8 mouse cellular contexts compared by ENCODE assay signal in genomic region chr4:149854301-149854708, GRCm38 (mm10).
DNase-seq lines count a peak whose midpoint lies in the region; ATAC-seq and TF ChIP-seq lines count a peak whose summit lies in the region.

No protein-coding gene starts in this region.

- peak; percentile 48; the same call in 1 of the 2 replicates for TF ChIP-seq POLR2A in CH12.LX (IDR thresholded peaks at IDR 0.05; ENCODE audit: low read depth, low read length)

- H3K27me3 ChIP-seq in CH12.LX (replicated peaks) = peaks cover 60% of the 10 kb centered on the region
- H3K27me3 ChIP-seq in midbrain, embryonic 12.5 days = peaks cover 14% of the 10 kb centered on the region; the same call in 1 of the 2 replicates

- peak overlapping the region; percentile 47 for H3K27ac ChIP-seq in CH12.LX (ENCODE audit: insufficient read depth, low read depth)
- no peak overlapping the region for H3K27ac ChIP-seq in midbrain, embryonic 12.5 days (replicated peaks)

- peak overlapping the region; percentile 81 for H3K4me2 ChIP-seq in CH12.LX (ENCODE audit: insufficient read depth, low read depth, poor library complexity, severe bottlenecking)
- H3K4me2 ChIP-seq in midbrain, embryonic 12.5 days (replicated peaks) = peak overlapping the region; percentile 56

- peaks cover 10 to 43% of the 10 kb centered on the region in 2 experiments for H3K4me1 ChIP-seq in CH12.LX (ENCODE audit: control insufficient read depth in 1 of 2, insufficient read depth in 2 of 2)
- peaks cover 16% of the 10 kb centered on the region for H3K4me1 ChIP-seq in midbrain, embryonic 12.5 days

- dilution Hi-C loops in CH12.LX (cut with MboI; ENCODE audit: extremely low pct_ligation_motif_present, extremely low pct_unique_long_range_greater_than_20kb, low sequenced_read_pairs) = no loop called here

- H3K9me3 ChIP-seq in CH12.LX (replicated peaks; ENCODE audit: low read length) = peaks cover 16% of the 10 kb centered on the region
- no peaks in the 10 kb centered on the region for H3K9me3 ChIP-seq in midbrain, embryonic 12.5 days

- ATAC-seq in midbrain, embryonic 12.5 days (ENCODE audit: low FRiP score, low read depth) = peak; percentile 92

- no peak overlapping the region for H3K9ac ChIP-seq in CH12.LX (ENCODE audit: insufficient read depth, low read depth)
- no peak overlapping the region; the same call in 1 of the 2 replicates for H3K9ac ChIP-seq in midbrain, embryonic 12.5 days (replicated peaks)

- H3K4me3 ChIP-seq in CH12.LX (replicated peaks in 1 of 3; ENCODE audit: low read depth in 2 of 3, low read length in 2 of 3, poor library complexity in 1 of 3) = peak overlapping the region; percentile 18 to 47 (median 36)
- H3K4me3 ChIP-seq in midbrain, embryonic 12.5 days = peak overlapping the region; percentile 34

- in situ Hi-C loops in CH12.LX (cut with MboI; ENCODE audit: low pct_ligation_motif_present, low pct_unique_long_range_greater_than_20kb, low sequenced_read_pairs) = no loop called here

- peak; percentile 62; the same call in 1 of the 2 replicates for TF ChIP-seq EP300 in CH12.LX (IDR thresholded peaks at IDR 0.05; ENCODE audit: low read length)

- 10% methylated on average over 21 of the region's 21 CpGs for WGBS in large intestine, adult 2 months
- 2% methylated on average over 21 of the region's 21 CpGs for WGBS in midbrain, embryonic 12.5 days

- H3K79me2 ChIP-seq in CH12.LX (replicated peaks; ENCODE audit: control insufficient read depth, extremely low read depth, insufficient read depth, poor library complexity, severe bottlenecking) = no peaks in the 10 kb centered on the region

- H3K36me3 ChIP-seq in CH12.LX (replicated peaks in 1 of 2; ENCODE audit: control insufficient read depth in 1 of 2, insufficient read depth in 1 of 2, low read length in 1 of 2) = no peaks in the 10 kb centered on the region
- H3K36me3 ChIP-seq in midbrain, embryonic 12.5 days = no peaks in the 10 kb centered on the region

- TF ChIP-seq CTCF in CH12.LX (conservative IDR thresholded peaks at IDR 0.05 in 1 of 2, IDR thresholded peaks at IDR 0.05 in 1 of 2; ENCODE audit: low read depth in 2 of 2, low read length in 2 of 2) = peak in 1 of 2 experiments; percentile 18; a peak in 1 of 4 replicates

- no peak; the same call in 1 of the 2 replicates for TF ChIP-seq RAD21 in CH12.LX (IDR thresholded peaks at IDR 0.05; ENCODE audit: low read depth, low read length)

- peak; percentile 97 for DNase-seq in CD4-positive helper T cell, adult 2 months (ENCODE audit: low read depth, low spot score)
- DNase-seq in CH12.LX (ENCODE audit: extremely low read depth) = peak; percentile 98
- DNase-seq in cerebellum, postnatal 36 days = peak; percentile 28 to 29
- DNase-seq in heart, postnatal 4 days = peak; percentile 58
- DNase-seq in large intestine, adult 2 months (ENCODE audit: low read depth, low spot score) = peak; percentile 14
- DNase-seq in spleen, postnatal 36 days (ENCODE audit: low spot score in 2 of 2) = peak; percentile 69 to 73
- no peak for DNase-seq in adipocyte (ENCODE audit: low spot score)

TF ChIP-seq in CH12.LX, 34 proteins besides CTCF, POLR2A, EP300 and RAD21:
- TF ChIP-seq USF2 (conservative IDR thresholded peaks at IDR 0.05; ENCODE audit: low read depth, low read length) (no peak), KAT2A (IDR thresholded peaks at IDR 0.05; ENCODE audit: insufficient replicate concordance, low read length) (no peak), BHLHE40 (IDR thresholded peaks at IDR 0.05; ENCODE audit: low read depth, low read length) (peak; percentile 99), ZC3H11A (IDR thresholded peaks at IDR 0.05; ENCODE audit: low read depth, low read length) (no peak), NRF1 (IDR thresholded peaks at IDR 0.05; ENCODE audit: low read depth, low read length) (peak; percentile 90), MAFK (IDR thresholded peaks at IDR 0.05; ENCODE audit: insufficient replicate concordance, low read length) (no peak), IRF4 (IDR thresholded peaks at IDR 0.05; ENCODE audit: low read depth, low read length) (peak; percentile 63; the same call in 1 of the 2 replicates), ETS1 (conservative IDR thresholded peaks at IDR 0.05; ENCODE audit: low read depth, low read length) (peak; percentile 96), MAZ (IDR thresholded peaks at IDR 0.05; ENCODE audit: low read depth, low read length) (no peak), ZMIZ1 (IDR thresholded peaks at IDR 0.05; ENCODE audit: low read depth, low read length) (no peak), CHD1 (IDR thresholded peaks at IDR 0.05; ENCODE audit: low read depth, low read length) (no peak), ELF1 (IDR thresholded peaks at IDR 0.05; ENCODE audit: low read depth, low read length) (no peak; the same call in 1 of the 2 replicates), MXI1 (IDR thresholded peaks at IDR 0.05; ENCODE audit: low read depth, low read length) (peak; percentile 83), HCFC1 (IDR thresholded peaks at IDR 0.05; ENCODE audit: low read depth, low read length) (no peak; the same call in 1 of the 2 replicates), UBTF (IDR thresholded peaks at IDR 0.05; ENCODE audit: low read depth, low read length) (no peak; the same call in 1 of the 2 replicates), GABPA (IDR thresholded peaks at IDR 0.05; ENCODE audit: insufficient replicate concordance, low read depth, low read length) (no peak), PAX5 (IDR thresholded peaks at IDR 0.05; ENCODE audit: low read length) (no peak), USF1 (IDR thresholded peaks at IDR 0.05; ENCODE audit: low read depth, low read length) (no peak), ZKSCAN1 (IDR thresholded peaks at IDR 0.05; ENCODE audit: borderline replicate concordance, low read depth, low read length) (no peak; the same call in 1 of the 2 replicates), TCF12 (IDR thresholded peaks at IDR 0.05; ENCODE audit: low read depth, low read length) (peak; percentile 98), TBP (conservative IDR thresholded peaks at IDR 0.05; ENCODE audit: low read depth, low read length) (no peak), SMC3 (IDR thresholded peaks at IDR 0.05; ENCODE audit: low read depth, low read length) (no peak), MAX (IDR thresholded peaks at IDR 0.05; ENCODE audit: low read length) (peak; percentile 89), JUND (conservative IDR thresholded peaks at IDR 0.05; ENCODE audit: low read depth, low read length) (peak; percentile 78; the same call in 1 of the 2 replicates), MEF2A (IDR thresholded peaks at IDR 0.05; ENCODE audit: borderline replicate concordance, low read depth, low read length) (peak; percentile 39; the same call in 1 of the 2 replicates), RCOR1 (conservative IDR thresholded peaks at IDR 0.05; ENCODE audit: low read depth, low read length) (peak; percentile 39; the same call in 1 of the 2 replicates), CHD2 (IDR thresholded peaks at IDR 0.05; ENCODE audit: low read length) (no peak), POLR2AphosphoS2 (IDR thresholded peaks at IDR 0.05; ENCODE audit: low read depth, low read length) (no peak), SIN3A (IDR thresholded peaks at IDR 0.05; ENCODE audit: low read length) (peak; percentile 87), NELFE (IDR thresholded peaks at IDR 0.05; ENCODE audit: low read depth, low read length) (no peak), JUN (IDR thresholded peaks at IDR 0.05; ENCODE audit: insufficient read depth, low read depth, low read length) (peak; percentile 70), ZNF384 (IDR thresholded peaks at IDR 0.05; ENCODE audit: low read depth, low read length) (peak; percentile 99), MYC (IDR thresholded peaks at IDR 0.05; ENCODE audit: low read depth, low read length) (peak; percentile 79), E2F4 (IDR thresholded peaks at IDR 0.05; ENCODE audit: insufficient replicate concordance, low read depth, low read length) (no peak)
